Mouse (Mus musculus) MEL (cell line): ENCODE measurements around the gene Pnldc1. TPM values are rescaled to one million over a fixed set of nuclear protein-coding genes. Genes with fewer than 3 reads are reported as not detected.
"Not testable (repeated sequence)": the region's sequence is repeated elsewhere in the genome, so short reads cannot be mapped to it uniquely, and the experiment has no call there.

Experiments
- DNase-seq: peaks from one replicate; pipeline ENCODE4 v3.0.0; 2011; ENCODE audit warnings: low read depth, low spot score
- H3K27ac ChIP-seq: 2 replicates; pipeline ENCODE4 v1.5.1; 2012; ENCODE audit warnings: low read depth, mild to moderate bottlenecking, control low read depth, low read length, moderate library complexity; ENCODE audit not compliant: control insufficient read depth
- H3K27me3 ChIP-seq, 2 experiments: fragments of 150-350 bp in 1 of 2; sonication (generic) in 1 of 2; 2 replicates each; pipeline ENCODE4 v1.6.1; 2012; ENCODE audit warnings: low read length in 2 of 2, mild to moderate bottlenecking in 2 of 2, improper control_type of control experiment in 1 of 2, moderate library complexity in 1 of 2; ENCODE audit not compliant: insufficient read depth in 2 of 2, control insufficient read depth in 1 of 2
- H3K36me3 ChIP-seq, 2 experiments: 2 replicates each; pipeline ENCODE4 v1.6.1; 2012 to 2014; ENCODE audit warnings: low read length in 2 of 2, improper control_type of control experiment in 1 of 2, inconsistent platforms in 1 of 2, mild to moderate bottlenecking in 1 of 2; ENCODE audit not compliant: insufficient read depth in 2 of 2, control insufficient read depth in 1 of 2
- H3K4me1 ChIP-seq, 2 experiments: fragments of 150-350 bp in 1 of 2; sonication (generic) in 1 of 2; 2 replicates each; pipeline ENCODE4 v1.6.1; 2012; ENCODE audit warnings: low read length in 2 of 2, improper control_type of control experiment in 1 of 2, mild to moderate bottlenecking in 1 of 2; ENCODE audit not compliant: insufficient read depth in 2 of 2, control insufficient read depth in 1 of 2
- H3K4me3 ChIP-seq, 2 experiments: fragments of 150-350 bp in 1 of 2; sonication (generic) in 1 of 2; 2 replicates each; pipeline ENCODE4 v1.5.1; 2012; ENCODE audit warnings: low read depth in 2 of 2, low read length in 2 of 2, mild to moderate bottlenecking in 2 of 2, moderate library complexity in 2 of 2, control low read depth in 1 of 2, improper control_type of control experiment in 1 of 2; ENCODE audit not compliant: control insufficient read depth in 1 of 2, insufficient read depth in 1 of 2
- H3K79me2 ChIP-seq: 2 replicates; pipeline ENCODE4 v1.6.1; 2012; ENCODE audit warnings: mild to moderate bottlenecking, low read length, moderate library complexity; ENCODE audit not compliant: control insufficient read depth, poor library complexity, insufficient read depth
- H3K9ac ChIP-seq: 2 replicates; pipeline ENCODE4 v1.6.1; 2012; ENCODE audit warnings: low read depth, mild to moderate bottlenecking, control low read depth, low read length, moderate library complexity; ENCODE audit not compliant: control insufficient read depth, poor library complexity, severe bottlenecking
- H3K9me3 ChIP-seq: fragments of 150-350 bp; sonication (generic); replicated peaks from 2 replicates; pipeline ENCODE4 v1.6.1; 2012; ENCODE audit warnings: mild to moderate bottlenecking, low read length, improper control_type of control experiment, moderate library complexity; ENCODE audit not compliant: insufficient read depth
- BHLHE40 ChIP-seq: IDR thresholded peaks from 2 replicates; pipeline ENCODE4 v1.6.1; 2012; ENCODE audit warnings: low read depth, mild to moderate bottlenecking, inconsistent platforms, low read length, improper control_type of control experiment, borderline replicate concordance
- CHD2 ChIP-seq: IDR thresholded peaks from 2 replicates; pipeline ENCODE4 v1.6.1; 2011; ENCODE audit warnings: low read length, improper control_type of control experiment
- EP300 ChIP-seq, 2 experiments: IDR thresholded peaks; 2 replicates each; pipeline ENCODE4 v1.6.1; 2011; ENCODE audit warnings: improper control_type of control experiment in 2 of 2, low read length in 2 of 2, low read depth in 1 of 2, mild to moderate bottlenecking in 1 of 2
- JUND ChIP-seq: IDR thresholded peaks from 2 replicates; pipeline ENCODE4 v1.6.1; 2011; ENCODE audit warnings: low read depth, mild to moderate bottlenecking, improper control_type of control experiment, low read length
- MAX ChIP-seq: IDR thresholded peaks from 2 replicates; pipeline ENCODE4 v1.6.1; 2011; ENCODE audit warnings: low read length, improper control_type of control experiment
- MXI1 ChIP-seq: IDR thresholded peaks from 2 replicates; pipeline ENCODE4 v1.6.1; 2011; ENCODE audit warnings: mild to moderate bottlenecking, low read depth, low read length, improper control_type of control experiment
- POLR2A ChIP-seq, 2 experiments: IDR thresholded peaks; 2 replicates each; pipeline ENCODE4 v1.6.1; 2011 to 2012; ENCODE audit warnings: low read length in 2 of 2, mild to moderate bottlenecking in 2 of 2, control low read depth in 1 of 2, improper control_type of control experiment in 1 of 2, low read depth in 1 of 2, moderate library complexity in 1 of 2; ENCODE audit not compliant: control insufficient read depth in 1 of 2, insufficient read depth in 1 of 2, poor library complexity in 1 of 2
- POLR2AphosphoS5 ChIP-seq: IDR thresholded peaks from 2 replicates; pipeline ENCODE4 v1.6.1; 2012; ENCODE audit warnings: low read depth, borderline replicate concordance, mild to moderate bottlenecking, inconsistent platforms, low read length, moderate library complexity, mixed read lengths
- SIN3A ChIP-seq: IDR thresholded peaks from 2 replicates; pipeline ENCODE4 v1.6.1; 2012; ENCODE audit warnings: low read length, improper control_type of control experiment, inconsistent platforms
- SMC3 ChIP-seq: IDR thresholded peaks from 2 replicates; pipeline ENCODE4 v1.6.1; 2011; ENCODE audit warnings: low read depth, low read length, improper control_type of control experiment
- TBP ChIP-seq: IDR thresholded peaks from 2 replicates; pipeline ENCODE4 v1.8.0; 2011; ENCODE audit warnings: low read depth, low read length, improper control_type of control experiment
- TCF12 ChIP-seq: IDR thresholded peaks from 2 replicates; pipeline ENCODE4 v1.6.1; 2014; ENCODE audit warnings: low read depth, mild to moderate bottlenecking, inconsistent platforms, low read length, improper control_type of control experiment, moderate library complexity
- UBTF ChIP-seq: IDR thresholded peaks from 2 replicates; pipeline ENCODE4 v1.6.1; 2012; ENCODE audit warnings: low read depth, mild to moderate bottlenecking, inconsistent platforms, low read length, improper control_type of control experiment, moderate library complexity, borderline replicate concordance; ENCODE audit not compliant: insufficient read depth
- USF2 ChIP-seq, 2 experiments: IDR thresholded peaks; 2 replicates each; pipeline ENCODE4 v1.6.1; 2011 to 2012; ENCODE audit warnings: improper control_type of control experiment in 2 of 2, low read length in 2 of 2, borderline replicate concordance in 1 of 2, inconsistent platforms in 1 of 2, low read depth in 1 of 2, mild to moderate bottlenecking in 1 of 2; ENCODE audit not compliant: insufficient read depth in 1 of 2
- ZC3H11A ChIP-seq: IDR thresholded peaks from 2 replicates; pipeline ENCODE4 v1.6.1; 2012; ENCODE audit warnings: low read depth, mild to moderate bottlenecking, inconsistent platforms, low read length, improper control_type of control experiment
- ZKSCAN1 ChIP-seq: IDR thresholded peaks from 2 replicates; pipeline ENCODE4 v1.6.1; 2012; ENCODE audit warnings: low read depth, mild to moderate bottlenecking, inconsistent platforms, low read length, improper control_type of control experiment, moderate library complexity
- polyA plus RNA-seq, 2 experiments: library from polyadenylated mRNA; stranded (reverse) in 1 of 2; unstranded in 1 of 2; fragments of >175 nt in 1 of 2; fragments of >200 nt in 1 of 2; gene quantifications; 2 replicates each; pipeline versions ENCODE4 v1.2.1 to v1.2.4; 2012; ENCODE audit warnings: low replicate concordance in 2 of 2, low read depth in 1 of 2; ENCODE audit not compliant: insufficient read length in 2 of 2, insufficient read depth in 1 of 2, missing spikeins in 1 of 2
- total RNA-seq: library from RNA; depleted of rRNA; stranded (reverse); fragments of 300-350 nt; gene quantifications from 2 replicates; pipeline ENCODE4 v1.2.3, GENCODE M21; 2012

Gene Pnldc1
- total and polyA plus RNA-seq, 3 experiments = 0.54 to 1.1 TPM; not detected in 1

DNA sequence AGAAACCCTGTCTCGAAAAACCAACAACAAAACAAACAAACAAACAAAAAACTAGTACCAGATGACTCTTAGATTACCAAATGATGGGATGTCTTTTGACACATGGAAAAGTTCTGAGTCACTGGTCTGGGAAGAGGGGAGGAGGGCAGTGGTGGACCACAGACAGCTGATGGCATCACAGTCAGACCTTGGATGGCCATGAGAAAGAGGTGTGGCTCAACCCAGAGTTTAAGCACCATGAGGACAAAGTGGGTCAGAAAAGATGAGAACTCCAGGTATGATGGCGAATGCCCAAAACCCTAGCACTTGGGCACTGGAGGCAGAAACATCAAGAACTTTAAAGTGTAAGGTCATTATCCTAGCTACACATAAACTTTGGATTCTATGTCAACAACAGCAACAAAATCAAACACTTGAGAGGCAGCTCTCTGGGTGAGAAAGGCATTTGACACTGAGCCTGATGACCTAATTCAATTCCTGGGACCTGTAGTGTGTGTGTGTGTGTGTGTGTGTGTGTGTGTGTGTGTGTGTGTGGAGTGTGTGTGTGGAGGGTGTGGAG lies 27.5 kb upstream of the Pnldc1 start:
- no peak overlapping the region for H3K27ac ChIP-seq
- no peaks in the 10 kb centered on the region for H3K9me3 ChIP-seq
- no peaks in the 10 kb centered on the region for H3K27me3 ChIP-seq
- DNase-seq = no peak
- no peaks in the 10 kb centered on the region for H3K79me2 ChIP-seq
- peaks cover 5 to 6% of the 10 kb centered on the region in 2 experiments; a peak in 3 of 4 replicates for H3K4me1 ChIP-seq
- H3K9ac ChIP-seq = no peak overlapping the region
- no peak for TF ChIP-seq TCF12
- H3K36me3 ChIP-seq = peaks cover 0 to 5% of the 10 kb centered on the region in 2 experiments; a peak in 1 of 4 replicates
- no peak overlapping the region for H3K4me3 ChIP-seq

DNA sequence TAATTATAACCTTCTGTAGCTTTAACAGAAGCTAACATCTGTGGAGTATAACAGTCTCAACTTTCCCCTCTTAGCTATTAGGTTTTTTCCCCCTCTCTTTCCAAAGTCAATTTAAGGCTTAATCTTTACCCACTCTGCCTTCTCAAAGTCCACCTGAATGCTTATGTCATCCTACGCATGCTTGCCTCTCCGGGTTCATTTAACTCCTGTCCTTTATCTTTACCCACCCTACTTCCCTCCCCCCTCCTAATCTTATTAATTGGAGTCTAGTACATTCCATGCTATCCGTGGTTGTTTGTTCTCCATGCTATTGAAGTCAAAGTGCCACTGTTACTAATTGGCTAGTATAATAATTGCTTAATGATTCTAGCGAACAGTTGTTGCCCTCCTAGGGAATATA lies 25.7 kb upstream of the Pnldc1 start:
- H3K4me1 ChIP-seq = peaks cover 0 to 2% of the 10 kb centered on the region in 2 experiments; a peak in 1 of 4 replicates
- no peaks in the 10 kb centered on the region for H3K36me3 ChIP-seq
- no peaks in the 10 kb centered on the region for H3K9me3 ChIP-seq
- TF ChIP-seq MAX = no peak
- TF ChIP-seq BHLHE40 = no peak
- TF ChIP-seq TCF12 = no peak
- no peak for TF ChIP-seq EP300 (IDR thresholded peaks at IDR 0.05; ENCODE audit: low read depth in 1 of 2, low read length in 2 of 2)
- no peak for TF ChIP-seq UBTF
- TF ChIP-seq ZKSCAN1 = no peak
- TF ChIP-seq USF2 (IDR thresholded peaks at IDR 0.05; ENCODE audit: borderline replicate concordance in 1 of 2, insufficient read depth in 1 of 2, low read depth in 1 of 2, low read length in 2 of 2) = no peak
- TF ChIP-seq POLR2A (IDR thresholded peaks at IDR 0.05; ENCODE audit: control insufficient read depth in 1 of 2, insufficient read depth in 1 of 2, low read depth in 1 of 2, low read length in 2 of 2, poor library complexity in 1 of 2) = no peak
- no peak for TF ChIP-seq MXI1
- no peak for TF ChIP-seq SMC3
- no peak for TF ChIP-seq CHD2
- TF ChIP-seq ZC3H11A = no peak
- no peak for TF ChIP-seq JUND
- no peak for TF ChIP-seq POLR2AphosphoS5
- no peak for TF ChIP-seq TBP
- no peak for TF ChIP-seq SIN3A
- no peaks in the 10 kb centered on the region for H3K79me2 ChIP-seq
- no peak overlapping the region for H3K9ac ChIP-seq
- no peak overlapping the region for H3K4me3 ChIP-seq
- H3K27me3 ChIP-seq = no peaks in the 10 kb centered on the region
- no peak for DNase-seq
- H3K27ac ChIP-seq = no peak overlapping the region

DNA sequence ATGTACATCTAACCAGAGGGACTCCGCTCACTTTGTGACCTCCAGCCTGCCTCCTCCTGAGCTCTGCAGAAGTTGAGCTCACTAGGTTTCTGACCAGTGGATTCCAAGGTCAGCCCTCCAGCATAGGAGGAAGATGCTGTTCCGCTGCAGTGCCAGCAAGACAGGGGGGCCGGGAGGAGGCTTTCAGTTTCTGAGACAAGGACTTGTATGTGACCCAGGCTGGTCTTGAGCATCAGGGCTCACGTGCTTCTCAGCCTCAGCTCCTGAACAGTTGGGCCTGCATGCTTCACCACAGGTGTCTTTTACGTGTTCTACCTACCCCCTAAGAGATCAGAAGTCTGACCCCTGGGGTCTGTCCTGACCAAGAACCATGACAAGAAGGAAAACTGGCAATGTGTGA lies 21.5 kb upstream of the Pnldc1 start:
- not testable (repeated sequence) for H3K9me3 ChIP-seq, H3K9ac ChIP-seq, H3K4me3 ChIP-seq, H3K27me3 ChIP-seq, H3K79me2 ChIP-seq, H3K27ac ChIP-seq, H3K36me3 ChIP-seq, H3K4me1 ChIP-seq, DNase-seq
